Mouse (Mus musculus) spleen, embryonic (tissue): ENCODE results near the gene Cbr4.

Source experiments
- CTCF ChIA-PET: fragments of 350-600 bp; sonication (Branson Sonifier 250); formaldehyde crosslinking; loops from one replicate; lab custom pipeline; 2022; lab: Charles Lee

The Cbr4 gene

DNA sequence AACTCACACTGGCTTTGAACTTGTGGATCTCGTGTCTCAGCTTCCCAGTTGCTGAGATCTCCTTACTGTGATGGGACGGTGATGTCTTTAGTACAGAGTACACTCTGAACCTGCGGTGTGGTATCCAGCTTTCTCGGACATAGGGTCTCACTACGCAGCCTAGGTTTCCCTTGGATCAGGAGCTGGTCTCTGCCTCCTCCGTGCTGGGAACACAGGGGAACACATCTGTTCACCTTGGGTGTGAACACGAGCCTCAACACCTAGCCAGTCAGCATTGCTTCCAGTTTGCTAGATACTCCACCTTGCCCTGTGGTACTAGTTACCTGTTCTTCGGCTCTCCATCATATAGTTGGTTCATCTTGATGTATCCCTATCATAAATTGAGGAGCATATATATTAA is 1.1 kb downstream of the Cbr4 start:
- CTCF ChIA-PET: no interaction called here

DNA sequence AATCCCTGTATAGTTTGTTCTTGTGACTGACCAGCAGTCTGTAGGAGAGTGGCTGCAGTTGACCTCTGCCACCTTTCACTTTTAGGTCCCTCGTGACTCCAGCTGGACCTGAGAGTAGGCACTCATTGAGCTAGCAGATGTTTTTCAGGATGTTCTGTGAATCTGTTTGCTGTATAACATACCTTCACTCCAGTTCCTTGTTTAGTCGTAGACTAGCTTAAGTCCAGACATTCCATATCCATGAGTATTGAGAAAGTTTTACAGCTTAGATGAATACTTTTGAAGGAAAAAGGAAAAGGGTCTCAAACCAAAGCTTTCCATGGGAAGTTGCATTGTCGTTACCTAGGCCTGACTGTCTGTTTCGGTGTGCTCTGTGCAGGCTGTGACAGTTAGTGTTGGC is 9.6 kb downstream of the Cbr4 start:
- CTCF ChIA-PET: no interaction called here

DNA sequence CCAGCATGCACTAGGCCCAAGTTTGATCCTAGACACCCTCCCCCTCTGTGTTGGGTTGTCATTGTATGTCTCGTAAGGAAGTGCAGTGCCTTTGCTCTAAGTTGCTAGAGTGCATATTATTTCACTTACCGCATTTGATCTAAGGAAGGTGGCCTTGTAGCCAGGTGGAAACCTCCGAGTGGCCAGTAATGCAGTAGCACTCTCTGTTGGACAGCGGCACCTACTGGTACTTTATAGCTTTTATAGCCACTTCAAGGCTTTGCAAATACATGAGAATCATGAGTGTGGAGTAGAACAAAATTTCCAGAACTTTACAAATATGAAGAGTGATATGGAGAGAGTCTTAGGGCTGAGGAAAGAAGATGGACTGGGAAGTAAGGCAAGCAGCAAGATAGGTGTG is 11.5 kb downstream of the Cbr4 start:
- CTCF ChIA-PET: no interaction called here

DNA sequence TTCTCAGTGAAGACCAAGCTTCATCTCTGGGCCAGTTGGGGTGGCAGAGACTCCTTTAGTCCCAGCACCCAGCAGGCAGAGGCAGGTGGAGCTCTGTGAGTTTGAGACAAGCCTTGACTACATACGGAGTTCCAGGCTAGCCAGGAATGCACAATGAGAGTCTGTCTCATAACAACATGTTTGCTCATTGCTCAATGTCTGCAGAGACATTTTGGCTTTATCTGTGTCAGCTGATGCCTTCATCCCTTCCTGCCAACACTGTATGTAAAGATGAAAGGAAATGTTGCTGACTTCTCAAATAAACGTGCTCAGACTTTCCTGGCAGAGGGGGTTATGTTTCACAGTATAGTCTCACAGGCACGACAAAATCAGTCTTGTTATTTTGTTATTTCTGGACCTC is 13.4 kb downstream of the Cbr4 start:
- CTCF ChIA-PET: no interaction called here

DNA sequence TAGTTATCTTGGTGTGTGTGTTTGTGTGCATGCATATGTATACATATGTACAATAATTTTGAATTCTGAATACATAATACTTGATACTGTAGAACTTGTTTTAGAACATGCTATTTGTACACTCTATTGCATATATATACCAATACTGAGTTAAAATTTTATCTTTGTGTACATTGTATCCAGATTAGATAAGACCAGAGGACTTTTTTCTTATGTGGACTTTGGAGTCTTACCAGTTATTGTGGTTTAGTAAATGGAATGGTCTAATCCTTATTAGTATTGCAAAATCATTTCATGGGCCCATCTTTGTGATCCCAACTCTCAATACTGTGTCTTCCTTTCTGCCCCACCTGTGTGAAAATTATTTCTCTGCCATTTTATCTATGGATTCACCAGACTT is 14.7 kb downstream of the Cbr4 start:
- CTCF ChIA-PET: no interaction called here

DNA sequence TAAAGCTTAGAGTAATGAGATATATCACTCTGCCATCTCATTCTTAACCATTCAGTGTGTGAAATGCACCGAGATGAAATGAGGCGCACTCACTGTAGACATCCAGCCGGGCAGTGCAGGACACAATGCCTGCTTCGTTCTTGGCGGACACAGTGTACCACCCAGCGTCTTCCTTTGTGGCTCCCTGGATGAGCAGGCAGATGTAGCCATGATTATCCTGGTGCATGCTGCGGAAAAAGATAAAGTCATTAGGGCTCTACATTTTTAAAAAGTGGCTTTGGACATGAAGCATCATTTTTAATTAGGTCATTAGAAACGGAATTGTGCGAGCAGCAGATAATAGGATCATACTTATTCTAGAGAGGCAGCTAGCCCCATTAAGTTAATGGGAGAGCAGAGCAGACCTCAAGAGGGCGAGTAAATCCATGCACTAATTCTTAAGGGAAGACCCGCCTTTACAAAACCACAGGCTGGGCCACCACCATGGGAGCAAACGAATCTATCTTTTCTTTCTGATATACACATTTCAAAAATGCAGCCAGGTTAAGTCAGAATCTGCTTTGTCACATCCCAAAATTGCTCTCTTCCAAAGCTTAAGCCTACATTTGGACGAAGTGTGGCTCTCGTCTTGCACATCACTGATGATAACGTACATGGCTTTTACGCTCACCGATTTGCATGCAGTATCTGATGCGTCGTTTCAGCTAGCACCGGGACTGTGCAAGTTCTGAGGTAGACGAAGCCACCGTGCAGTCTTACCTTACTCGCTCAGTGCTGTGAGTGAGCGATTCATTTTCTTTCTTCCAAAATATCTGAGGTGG is 27.8 kb downstream of the Cbr4 start:
- CTCF ChIA-PET: no interaction called here

- CTCF ChIA-PET: interaction anchor here (0.6 to 0.7 kb wide), 4 partner anchors 35 to 686 kb away, joined by 3 to 9 read pairs (median 4); no protein-coding TSS in a partner anchor
Observed at GRCm38 (mm10) chr8:61515931-61516744, 28.6 kb downstream of the Cbr4 start.

- CTCF ChIA-PET: interaction anchor here (0.6 to 0.7 kb wide), 4 partner anchors 34 to 686 kb away, joined by 3 to 9 read pairs (median 4); no protein-coding TSS in a partner anchor
Observed at GRCm38 (mm10) chr8:61516745-61517501, 29.4 kb downstream of the Cbr4 start.

GRCm38 (mm10) chr8:61517502-61518185 is 30.1 kb downstream of the Cbr4 start:
- CTCF ChIA-PET: interaction anchor here (0.6 kb wide), 1 partner anchor 358 kb away, joined by 3 read pairs; no protein-coding TSS in a partner anchor

DNA sequence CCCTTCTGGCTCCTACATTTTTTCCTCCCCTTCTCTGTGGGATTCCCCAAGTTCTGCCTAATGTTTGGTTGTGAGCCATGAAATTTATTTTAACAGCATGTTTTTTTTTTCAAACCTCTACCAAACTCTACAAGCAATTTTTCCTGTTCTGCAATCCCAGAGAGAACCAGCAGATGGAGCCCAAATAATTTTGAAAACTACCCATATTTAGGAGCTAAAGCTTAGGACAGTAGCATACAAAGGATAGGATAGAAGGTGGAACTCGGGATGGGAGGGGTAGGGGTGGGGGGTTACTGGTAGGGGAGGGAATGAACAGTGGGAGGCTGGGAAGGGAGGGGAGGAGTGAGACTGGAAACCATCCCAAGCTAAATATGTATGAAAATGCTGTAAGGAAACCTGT is 34.6 kb downstream of the Cbr4 start:
- CTCF ChIA-PET: interaction anchor here (0.6 kb wide), 2 partner anchors 18 to 299 kb away, joined by 3 read pairs; partner anchors contain the start of gene Sh3rf1

DNA sequence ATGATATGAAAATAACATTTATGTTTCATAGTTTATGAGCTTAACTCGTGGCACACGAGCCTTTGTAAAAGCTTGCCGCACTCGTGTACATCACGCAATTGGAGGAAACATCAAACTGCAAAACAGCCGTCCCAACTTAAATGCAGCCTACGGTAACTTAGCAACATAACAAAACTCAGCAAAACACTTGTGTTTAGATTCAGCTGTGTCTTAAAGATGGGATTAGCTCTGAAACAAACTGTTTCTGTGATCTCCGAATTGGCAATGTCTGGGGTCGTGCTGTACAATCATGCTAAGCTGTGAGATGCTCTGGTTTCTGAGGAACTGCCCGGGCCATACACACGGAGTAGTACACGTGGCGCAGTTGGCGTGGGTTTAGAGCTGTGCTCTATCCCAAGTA is 39.5 kb downstream of the Cbr4 start:
- CTCF ChIA-PET: no interaction called here

- CTCF ChIA-PET: no interaction called here
Observed at GRCm38 (mm10) chr8:61528197-61528596, 40.7 kb downstream of the Cbr4 start.

- CTCF ChIA-PET: no interaction called here
Observed at GRCm38 (mm10) chr8:61528642-61529041, 41.1 kb downstream of the Cbr4 start.

DNA sequence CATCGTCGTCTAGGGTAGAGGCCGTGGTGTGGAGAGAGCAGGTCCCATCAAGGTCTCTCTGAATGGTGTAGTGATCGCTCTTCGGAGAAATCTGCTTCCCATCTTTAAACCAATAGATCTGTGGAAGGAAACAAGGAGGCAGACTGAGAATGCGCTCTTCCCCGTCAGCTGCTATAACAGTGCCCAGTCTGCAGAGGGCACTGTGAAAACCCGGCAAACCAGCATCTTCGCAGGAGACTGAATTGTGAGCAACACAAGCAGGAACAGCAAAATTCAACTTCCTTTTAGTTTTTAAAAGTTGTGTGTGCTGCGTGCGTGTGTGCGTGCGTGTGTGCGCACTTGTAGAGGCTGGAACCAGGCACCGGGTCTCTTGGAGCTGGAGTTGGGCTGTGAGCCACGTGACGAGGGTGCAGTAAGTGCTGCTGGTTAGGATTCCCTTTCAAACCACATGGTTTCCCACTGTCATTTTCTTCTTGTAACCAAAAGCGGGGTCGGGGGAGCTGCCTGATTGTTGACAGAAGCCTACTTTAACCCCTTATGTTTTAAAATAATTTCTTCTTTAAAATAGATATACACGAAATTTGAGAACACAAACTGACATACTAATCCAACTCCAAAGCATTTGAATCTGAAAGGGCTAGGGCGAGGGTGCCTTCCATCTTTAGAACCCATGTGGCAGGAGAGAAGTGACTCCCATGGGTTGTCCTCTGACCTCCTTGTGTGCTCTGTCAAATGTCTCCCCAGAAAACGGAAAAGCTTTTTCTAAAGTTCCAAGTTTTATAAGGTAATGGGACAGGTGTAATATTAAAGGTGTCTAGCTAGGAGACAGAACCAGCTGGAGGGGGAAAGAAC is 44.6 kb downstream of the Cbr4 start:
- CTCF ChIA-PET: no interaction called here

GRCm38 (mm10) chr8:61532831-61533230 is 45.3 kb downstream of the Cbr4 start:
- CTCF ChIA-PET: no interaction called here

DNA sequence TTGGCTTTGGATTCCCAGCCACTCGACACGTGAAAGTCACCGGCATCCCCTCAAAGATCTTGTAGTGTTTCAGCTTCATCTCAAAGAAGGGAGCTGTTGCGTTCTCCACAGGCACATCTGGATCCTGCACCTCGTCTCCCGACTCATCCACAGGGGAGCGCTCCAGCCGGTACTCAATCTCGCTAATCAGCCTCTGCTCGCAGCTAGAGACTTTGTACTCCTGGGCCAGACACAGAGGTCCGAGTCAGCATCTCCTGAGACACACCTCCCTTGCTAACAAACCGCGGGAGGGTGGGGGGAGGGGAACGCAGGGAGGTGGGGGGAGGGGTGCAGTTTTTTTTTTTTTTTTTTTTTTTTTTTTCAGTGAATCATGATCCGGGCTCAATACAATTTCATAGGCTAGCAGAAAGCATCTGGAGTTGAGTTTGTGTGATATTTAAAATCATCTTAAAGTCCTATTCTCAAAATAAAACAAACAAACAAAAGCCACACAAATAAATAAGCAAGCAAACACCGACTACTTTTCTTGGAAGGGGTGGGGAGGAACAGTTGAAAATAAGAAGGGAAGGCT is 45.9 kb downstream of the Cbr4 start:
- CTCF ChIA-PET: no interaction called here

DNA sequence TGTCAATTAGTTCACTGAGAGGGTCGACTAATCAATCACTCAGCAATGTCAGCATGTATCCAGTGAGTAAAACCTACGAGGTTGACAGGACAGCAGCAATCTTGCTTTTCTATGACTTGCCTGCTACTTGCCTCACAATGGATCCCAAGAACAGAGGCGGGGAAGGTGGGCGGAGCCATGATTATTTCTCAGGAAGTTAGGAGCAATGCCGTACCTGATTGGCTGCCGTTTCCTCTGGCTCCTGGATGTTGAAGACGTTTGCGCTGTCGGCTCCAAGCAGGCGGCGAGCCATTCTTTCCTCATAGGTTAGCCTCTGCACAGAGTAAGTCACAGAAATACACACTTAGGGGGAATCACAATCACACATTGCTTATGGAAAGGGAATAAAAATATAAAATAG is 47.9 kb downstream of the Cbr4 start:
- CTCF ChIA-PET: no interaction called here

DNA sequence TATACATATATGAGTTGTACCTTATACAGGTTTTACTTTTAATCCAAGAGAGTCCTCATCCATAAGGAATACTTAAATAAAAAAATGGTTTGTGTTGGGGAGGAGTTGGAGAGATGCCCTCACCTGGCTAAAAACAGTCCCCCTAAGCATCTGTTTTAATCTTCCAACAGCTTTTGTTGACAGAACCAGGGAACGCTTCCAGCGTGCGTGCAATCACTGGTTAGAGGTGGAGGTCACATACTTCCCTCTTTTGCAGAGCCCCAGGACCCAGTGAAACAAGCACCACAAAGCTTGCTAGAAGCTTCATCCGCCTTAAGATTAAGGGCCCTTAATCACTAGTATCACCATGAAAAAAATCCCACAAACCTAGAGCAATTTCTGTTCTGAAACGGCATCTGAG is 49.9 kb downstream of the Cbr4 start:
- CTCF ChIA-PET: no interaction called here

GRCm38 (mm10) chr8:61539828-61540500 is 52.4 kb downstream of the Cbr4 start:
- CTCF ChIA-PET: interaction anchor here (0.6 to 0.7 kb wide), 4 partner anchors 18 to 444 kb away, joined by 3 to 9 read pairs (median 4); no protein-coding TSS in a partner anchor
